Mouse (Mus musculus): ENCODE measurements around the gene Slc25a27.

- TF ChIP-seq CTCF (conservative IDR thresholded peaks at IDR 0.05; ENCODE audit: low read length) (no peak), NANOG (IDR thresholded peaks at IDR 0.05; ENCODE audit: borderline replicate concordance, low read length) (no peak)
Measured at GRCm38 (mm10) chr17:43671907-43672306, 4.9 kb upstream of the Slc25a27 start.
